Mouse (Mus musculus) neural tube, embryonic 11.5 days (tissue): ENCODE measurements at regions not wholly inside any gene's neighbourhood (a gene's known extent, or its start where the extent isn't known, plus 50 kb on each side); places are given as distances from the start of the nearest gene placed in this dataset.

Source experiments
- ATAC-seq: fragments of 200-750 bp; cut with Nextera tagmentation; 2 replicates; pipeline ENCODE4 v1.8.0; 2017; ENCODE audit warnings: moderate number of reproducible peaks, mild to moderate bottlenecking, moderate TSS enrichment, moderate library complexity; ENCODE audit not compliant: insufficient read depth, low FRiP score, low TSS enrichment
- DNase-seq: peaks from one replicate; pipeline ENCODE4 v3.0.0-alpha.2; 2015; ENCODE audit warnings: low spot score
- H3K27ac ChIP-seq: fragments of 300-500 bp; sonication (generic); 2 replicates; pipeline ENCODE4 v1.5.1; 2014; ENCODE audit warnings: low read depth, mild to moderate bottlenecking, low read length
- H3K27me3 ChIP-seq: fragments of 300-500 bp; sonication (generic); 2 replicates; pipeline ENCODE4 v1.6.1; 2014; ENCODE audit warnings: mild to moderate bottlenecking, low read length, mixed read lengths; ENCODE audit not compliant: control insufficient read depth, insufficient read depth
- H3K36me3 ChIP-seq: fragments of 300-500 bp; sonication (generic); 2 replicates; pipeline ENCODE4 v1.6.1; 2014; ENCODE audit warnings: mild to moderate bottlenecking, low read length, moderate library complexity, mixed read lengths; ENCODE audit not compliant: control insufficient read depth, insufficient read depth
- H3K4me1 ChIP-seq: fragments of 300-500 bp; sonication (generic); 2 replicates; pipeline ENCODE4 v1.6.1; 2014; ENCODE audit warnings: low read length, mixed read lengths; ENCODE audit not compliant: control insufficient read depth, insufficient read depth
- H3K4me2 ChIP-seq: fragments of 300-500 bp; sonication (generic); 2 replicates; pipeline ENCODE4 v1.6.1; 2014; ENCODE audit warnings: low read depth, mild to moderate bottlenecking, moderate library complexity
- H3K4me3 ChIP-seq: fragments of 300-500 bp; sonication (generic); 2 replicates; pipeline ENCODE4 v1.5.1; 2014; ENCODE audit warnings: low read depth, low read length
- H3K9ac ChIP-seq: fragments of 300-500 bp; sonication (generic); 2 replicates; pipeline ENCODE4 v1.6.1; 2014; ENCODE audit warnings: mild to moderate bottlenecking, low read length
- H3K9me3 ChIP-seq: fragments of 300-500 bp; sonication (generic); 2 replicates; pipeline ENCODE4 v1.6.1; 2016; ENCODE audit warnings: low read length; ENCODE audit not compliant: control insufficient read depth
- WGBS: fragments of 180-500 bp; shearing (Covaris S2); extraction: QIAGEN DNeasy Blood & Tissue Kit; methylation state at CpG from one replicate; pipeline ENCODE4 v1.1.7; 2014; 5-methylcytosine and 5-hydroxymethylcytosine counted together

- 66% methylated on average over 8 of the region's 8 CpGs for WGBS
- H3K27me3 ChIP-seq = no peaks in the 10 kb centered on the region
- H3K36me3 ChIP-seq = no peaks in the 10 kb centered on the region
- H3K9ac ChIP-seq = no peak overlapping the region
- H3K4me1 ChIP-seq = no peaks in the 10 kb centered on the region
- H3K4me3 ChIP-seq = no peak overlapping the region
- H3K4me2 ChIP-seq = no peak overlapping the region
- DNase-seq (no peak), ATAC-seq (no peak)
- H3K27ac ChIP-seq = no peak overlapping the region
- H3K9me3 ChIP-seq = no peaks in the 10 kb centered on the region
Observed at GRCm38 (mm10) chr8:8440903-8441302, 220.1 kb downstream of the Efnb2 start.

DNA sequence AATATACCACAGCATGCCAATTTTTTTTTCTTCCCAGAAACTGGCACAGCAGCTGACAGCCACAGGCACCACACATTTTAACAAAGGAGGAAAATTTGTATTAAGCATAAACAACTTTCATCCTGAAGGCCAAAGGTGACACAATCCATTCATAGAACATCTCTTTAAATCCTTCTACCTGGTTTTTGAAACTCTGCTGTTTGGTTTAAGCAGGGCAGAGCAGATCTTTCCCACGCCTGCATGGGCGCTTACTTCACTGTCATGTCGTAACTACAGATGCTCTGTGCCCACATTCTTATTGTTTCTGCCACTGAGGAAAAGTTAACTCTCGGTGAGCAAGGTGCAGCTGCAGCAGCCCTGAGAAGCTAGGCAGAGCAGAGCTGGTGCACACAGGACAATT lies 234.8 kb downstream of the Efnb2 start:
- DNase-seq (no peak), ATAC-seq (no peak)
- Histone ChIP-seq H3K27ac (no peak overlapping the region), H3K4me2 (no peak overlapping the region), H3K9me3 (no peaks in the 10 kb centered on the region), H3K9ac (no peak overlapping the region), H3K4me1 (no peaks in the 10 kb centered on the region), H3K4me3 (no peak overlapping the region), H3K27me3 (no peaks in the 10 kb centered on the region), H3K36me3 (no peaks in the 10 kb centered on the region)
- WGBS = 71% methylated on average over 4 of the region's 4 CpGs

- H3K4me1 ChIP-seq = no peaks in the 10 kb centered on the region
- DNase-seq (no peak), ATAC-seq (no peak)
- H3K4me2 ChIP-seq = no peak overlapping the region
- 90% methylated on average over 2 of the region's 2 CpGs for WGBS
- H3K27me3 ChIP-seq = no peaks in the 10 kb centered on the region
- H3K27ac ChIP-seq = no peak overlapping the region
- H3K9ac ChIP-seq = no peak overlapping the region
- H3K9me3 ChIP-seq = no peaks in the 10 kb centered on the region
- no peak overlapping the region for H3K4me3 ChIP-seq
- H3K36me3 ChIP-seq = no peaks in the 10 kb centered on the region
Observed at GRCm38 (mm10) chr8:8423443-8423842, 237.6 kb downstream of the Efnb2 start.

GRCm38 (mm10) chr8:8421713-8422112 lies 239.3 kb downstream of the Efnb2 start:
- DNase-seq (no peak), ATAC-seq (no peak)
- no peak overlapping the region for H3K4me2 ChIP-seq
- H3K9ac ChIP-seq = no peak overlapping the region
- H3K4me3 ChIP-seq = no peak overlapping the region
- no peaks in the 10 kb centered on the region for H3K36me3 ChIP-seq
- H3K4me1 ChIP-seq = no peaks in the 10 kb centered on the region
- no peak overlapping the region for H3K27ac ChIP-seq
- H3K27me3 ChIP-seq = no peaks in the 10 kb centered on the region
- H3K9me3 ChIP-seq = no peaks in the 10 kb centered on the region
- WGBS = 87% methylated on average over 5 of the region's 5 CpGs

DNA sequence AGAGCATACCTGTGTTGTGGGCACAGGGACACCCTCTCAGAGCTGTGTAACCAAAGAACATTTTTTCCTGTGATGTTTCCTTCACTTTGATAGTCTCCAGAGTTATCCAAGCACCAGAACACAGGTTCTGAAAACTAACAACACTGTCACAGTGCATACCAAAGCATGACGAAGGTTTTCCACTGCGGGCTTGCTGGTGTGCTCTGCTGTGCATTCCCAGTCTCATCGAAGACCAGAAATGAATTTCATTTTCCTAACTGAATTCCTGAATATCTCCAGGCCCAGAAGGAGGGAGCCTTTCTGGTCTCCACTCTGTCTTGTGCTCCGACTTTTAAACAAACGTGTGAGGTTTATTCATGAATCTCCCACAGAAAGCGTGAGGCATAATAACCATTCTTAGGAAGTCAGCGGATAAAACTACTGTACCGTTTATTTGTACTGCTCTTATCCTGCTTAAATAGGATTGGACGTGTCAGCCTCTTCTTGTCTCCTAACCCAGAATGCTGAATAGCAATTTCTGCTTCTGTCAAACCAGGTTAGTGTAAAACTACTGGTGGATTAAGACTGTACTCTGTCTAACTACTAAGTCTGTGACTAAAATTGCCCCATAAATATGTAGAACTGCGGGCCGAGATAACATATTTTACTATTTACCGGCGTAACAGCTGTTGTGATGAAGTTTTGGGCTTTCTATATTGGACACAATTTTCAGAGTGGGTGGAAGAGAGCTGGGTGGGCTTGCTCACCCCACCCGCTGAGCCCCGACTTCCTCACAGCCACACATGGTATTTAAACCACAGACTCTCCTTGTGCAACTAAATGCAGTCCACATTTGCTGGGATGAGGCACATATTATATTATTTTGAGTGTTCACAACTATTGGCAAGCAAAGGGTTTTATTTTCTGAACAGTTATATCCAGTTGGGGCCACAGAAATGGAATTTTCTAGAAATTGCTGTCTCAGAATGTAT lies 241.4 kb downstream of the Efnb2 start:
- 86% methylated on average over 15 of the region's 15 CpGs for WGBS
- no peaks in the 10 kb centered on the region for H3K4me1 ChIP-seq
- no peak overlapping the region for H3K27ac ChIP-seq
- H3K4me2 ChIP-seq = no peak overlapping the region
- H3K4me3 ChIP-seq = no peak overlapping the region
- ATAC-seq (no peak), DNase-seq (no peak)
- H3K9ac ChIP-seq = no peak overlapping the region
- no peaks in the 10 kb centered on the region for H3K9me3 ChIP-seq
- H3K27me3 ChIP-seq = no peaks in the 10 kb centered on the region
- no peaks in the 10 kb centered on the region for H3K36me3 ChIP-seq

DNA sequence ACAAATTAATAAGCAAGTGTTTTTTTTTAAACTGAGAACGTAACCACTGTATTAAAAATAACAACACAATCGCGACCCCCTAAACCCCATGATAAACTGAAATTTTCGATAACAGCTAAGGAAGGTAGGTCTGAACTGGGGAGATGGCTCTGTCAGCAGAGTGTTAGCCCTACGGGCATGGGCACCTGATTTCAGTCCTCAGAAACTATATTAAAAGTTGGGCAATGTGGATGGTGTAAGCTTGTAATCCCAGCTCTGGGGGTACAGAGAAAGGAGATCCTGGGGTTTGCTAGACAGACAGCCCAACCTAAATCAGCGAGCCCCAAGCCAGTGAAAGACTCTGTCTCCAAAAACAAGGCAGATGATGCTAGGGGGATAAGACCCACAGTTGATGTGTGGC lies 242.1 kb downstream of the Efnb2 start:
- Histone ChIP-seq H3K4me1 (no peaks in the 10 kb centered on the region), H3K9me3 (no peaks in the 10 kb centered on the region), H3K4me3 (no peak overlapping the region), H3K36me3 (no peaks in the 10 kb centered on the region), H3K4me2 (no peak overlapping the region), H3K27me3 (no peaks in the 10 kb centered on the region), H3K9ac (no peak overlapping the region), H3K27ac (no peak overlapping the region)
- DNase-seq (no peak), ATAC-seq (no peak)
- 94% methylated on average over 6 of the region's 6 CpGs for WGBS

DNA sequence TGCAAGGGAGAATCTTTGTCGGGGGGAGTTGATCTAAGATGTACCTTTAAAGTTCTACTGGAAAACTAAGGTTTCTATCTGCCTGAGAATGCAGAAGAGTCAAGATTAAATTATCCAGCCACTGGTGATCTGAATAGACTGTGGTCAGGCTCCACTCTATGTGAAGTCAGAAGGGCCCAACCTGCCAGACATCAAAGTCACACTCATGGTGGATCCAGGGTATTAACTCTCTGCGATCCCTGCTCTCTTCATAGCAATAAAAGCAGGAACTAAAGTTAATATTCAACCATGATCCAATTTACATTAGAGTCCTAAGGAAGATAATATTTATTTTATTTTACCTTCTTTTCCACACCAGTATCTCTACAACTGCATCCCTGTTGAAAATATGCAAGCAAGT lies 242.5 kb downstream of the Efnb2 start:
- Histone ChIP-seq H3K9ac (no peak overlapping the region), H3K27ac (no peak overlapping the region), H3K9me3 (no peaks in the 10 kb centered on the region), H3K36me3 (no peaks in the 10 kb centered on the region), H3K4me2 (no peak overlapping the region), H3K4me3 (no peak overlapping the region), H3K27me3 (no peaks in the 10 kb centered on the region), H3K4me1 (no peaks in the 10 kb centered on the region)
- WGBS = 81% methylated on average over 2 of the region's 2 CpGs
- ATAC-seq (no peak), DNase-seq (no peak)

- H3K36me3 ChIP-seq = no peaks in the 10 kb centered on the region
- DNase-seq (no peak), ATAC-seq (no peak)
- H3K27me3 ChIP-seq = no peaks in the 10 kb centered on the region
- H3K9ac ChIP-seq = no peak overlapping the region
- no peak overlapping the region for H3K4me2 ChIP-seq
- no peak overlapping the region for H3K4me3 ChIP-seq
- WGBS = 81% methylated on average over 10 of the region's 10 CpGs
- H3K9me3 ChIP-seq = no peaks in the 10 kb centered on the region
- no peak overlapping the region for H3K27ac ChIP-seq
- H3K4me1 ChIP-seq = no peaks in the 10 kb centered on the region
Observed at GRCm38 (mm10) chr8:8416092-8416701, 244.8 kb downstream of the Efnb2 start.

GRCm38 (mm10) chr8:8407357-8407756 lies 253.7 kb downstream of the Efnb2 start:
- no peak overlapping the region for H3K27ac ChIP-seq
- no peak overlapping the region for H3K9ac ChIP-seq
- ATAC-seq = no peak
- WGBS = 86% methylated on average over 3 of the region's 3 CpGs
- H3K36me3 ChIP-seq = no peaks in the 10 kb centered on the region
- H3K4me1 ChIP-seq = no peaks in the 10 kb centered on the region
- H3K9me3 ChIP-seq = no peaks in the 10 kb centered on the region
- H3K27me3 ChIP-seq = no peaks in the 10 kb centered on the region
- no peak overlapping the region for H3K4me3 ChIP-seq
- DNase-seq = no peak
- no peak overlapping the region for H3K4me2 ChIP-seq
